Mouse (Mus musculus): Measurements from ENCODE around the gene Rad23a.

DNA sequence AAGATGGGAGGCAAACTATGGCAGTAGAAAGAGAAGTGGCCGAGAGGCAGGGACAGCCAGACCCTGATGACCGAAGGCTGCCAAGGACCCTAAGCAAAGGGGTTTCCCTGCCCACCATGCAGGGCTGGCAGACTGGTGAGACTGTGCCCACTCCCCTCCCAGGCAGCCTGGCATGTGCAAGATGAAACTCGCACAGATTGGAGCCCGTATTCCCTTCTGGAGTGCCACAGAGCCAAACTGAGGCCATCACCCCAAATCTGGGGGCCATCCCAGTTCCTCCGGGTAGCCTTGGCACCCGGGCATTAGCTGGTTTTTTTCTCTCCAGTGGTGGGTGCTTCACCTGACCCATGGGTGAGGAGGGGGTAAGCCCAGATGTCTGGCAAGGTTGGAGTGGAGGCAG lies 42.5 kb downstream of the Rad23a start:
- no peak for TF ChIP-seq GATA1 (IDR thresholded peaks at IDR 0.05; ENCODE audit: borderline replicate concordance, low read length)
- no peak for TF ChIP-seq CTCF (IDR thresholded peaks at IDR 0.05; ENCODE audit: low read depth, low read length)
- no peak for TF ChIP-seq TAL1 (conservative IDR thresholded peaks at IDR 0.05; ENCODE audit: low read depth, low read length)
- TF ChIP-seq POLR2AphosphoS5 (IDR thresholded peaks at IDR 0.05; ENCODE audit: insufficient replicate concordance, low read depth, low read length), result no peak

All from G1E (cell line).